Mouse (Mus musculus): ENCODE results near the gene Zfp638.

GRCm38 (mm10) chr6:83928225-83928624, 61.3 kb downstream of the Zfp638 start:
- TF ChIP-seq POLR2A (IDR thresholded peaks at IDR 0.05; ENCODE audit: extremely low read depth, insufficient read depth, low read length) = no peak
- no peak for TF ChIP-seq CTCF (IDR thresholded peaks at IDR 0.05; ENCODE audit: low read depth, low read length)

All from liver, adult 2 months (tissue).